Mouse (Mus musculus): ENCODE measurements around the gene Zfp507. TPM values are rescaled to one million over a fixed set of nuclear protein-coding genes. Genes with fewer than 3 reads are reported as not detected.

The Zfp507 gene
- polyA plus RNA-seq, 1 experiment, result 13.9 TPM

GRCm38 (mm10) chr7:35742310-35742709 is 60.5 kb downstream of the Zfp507 start:
- H3K27ac ChIP-seq (ENCODE audit: insufficient read depth, low read length), result no peak overlapping the region
- no peak for TF ChIP-seq CTCF (IDR thresholded peaks at IDR 0.05; ENCODE audit: borderline replicate concordance, insufficient read depth, low read depth, low read length)
- TF ChIP-seq POLR2A (IDR thresholded peaks at IDR 0.05; ENCODE audit: borderline replicate concordance, insufficient read depth, low read length), result no peak
- H3K4me1 ChIP-seq (ENCODE audit: control insufficient read depth, insufficient read depth, low read length), result no peaks in the 10 kb centered on the region
- H3K27me3 ChIP-seq (ENCODE audit: control insufficient read depth, insufficient read depth, low read length), result no peaks in the 10 kb centered on the region
- no peak overlapping the region for H3K4me3 ChIP-seq (replicated peaks; ENCODE audit: insufficient read depth, low read depth, low read length)
- no peak for DNase-seq
- WGBS, result 76% methylated on average over 5 of the region's 5 CpGs

- TF ChIP-seq POLR2A (IDR thresholded peaks at IDR 0.05; ENCODE audit: borderline replicate concordance, insufficient read depth, low read length) (no peak), CTCF (IDR thresholded peaks at IDR 0.05; ENCODE audit: borderline replicate concordance, insufficient read depth, low read depth, low read length) (no peak)
- H3K27me3 ChIP-seq (ENCODE audit: control insufficient read depth, insufficient read depth, low read length), result no peaks in the 10 kb centered on the region
- no peak overlapping the region for H3K27ac ChIP-seq (ENCODE audit: insufficient read depth, low read length)
- 57% methylated on average over 5 of the region's 5 CpGs for WGBS
- H3K4me1 ChIP-seq (ENCODE audit: control insufficient read depth, insufficient read depth, low read length), result no peaks in the 10 kb centered on the region
- DNase-seq, result no peak
- no peak overlapping the region for H3K4me3 ChIP-seq (replicated peaks; ENCODE audit: insufficient read depth, low read depth, low read length)
These were observed 60.9 kb downstream of the Zfp507 start for GRCm38 (mm10) chr7:35741858-35742257.

GRCm38 (mm10) chr7:35740489-35741230 is 62.1 kb downstream of the Zfp507 start:
- Histone ChIP-seq H3K4me3 (replicated peaks; ENCODE audit: insufficient read depth, low read depth, low read length) (no peak overlapping the region), H3K27ac (ENCODE audit: insufficient read depth, low read length) (no peak overlapping the region), H3K4me1 (ENCODE audit: control insufficient read depth, insufficient read depth, low read length) (no peaks in the 10 kb centered on the region), H3K27me3 (ENCODE audit: control insufficient read depth, insufficient read depth, low read length) (no peaks in the 10 kb centered on the region)
- DNase-seq, result peak in 1 of 2 experiments; percentile 20
- peak; percentile 24; the same call in 1 of the 2 replicates for TF ChIP-seq CTCF (IDR thresholded peaks at IDR 0.05; ENCODE audit: borderline replicate concordance, insufficient read depth, low read depth, low read length)
- TF ChIP-seq POLR2A (IDR thresholded peaks at IDR 0.05; ENCODE audit: borderline replicate concordance, insufficient read depth, low read length), result no peak
- WGBS, result 35% methylated on average over 5 of the region's 5 CpGs

- H3K4me3 ChIP-seq (replicated peaks; ENCODE audit: insufficient read depth, low read depth, low read length), result no peak overlapping the region
- TF ChIP-seq POLR2A (IDR thresholded peaks at IDR 0.05; ENCODE audit: borderline replicate concordance, insufficient read depth, low read length), result no peak
- TF ChIP-seq CTCF (IDR thresholded peaks at IDR 0.05; ENCODE audit: borderline replicate concordance, insufficient read depth, low read depth, low read length), result no peak
- H3K27me3 ChIP-seq (ENCODE audit: control insufficient read depth, insufficient read depth, low read length), result no peaks in the 10 kb centered on the region
- H3K4me1 ChIP-seq (ENCODE audit: control insufficient read depth, insufficient read depth, low read length), result no peaks in the 10 kb centered on the region; the same call in 1 of the 2 replicates
- H3K27ac ChIP-seq (ENCODE audit: insufficient read depth, low read length), result no peak overlapping the region
- no peak for DNase-seq
These were observed 63.9 kb downstream of the Zfp507 start for GRCm38 (mm10) chr7:35738871-35739270.

GRCm38 (mm10) chr7:35733313-35734050 is 69.3 kb downstream of the Zfp507 start:
- TF ChIP-seq POLR2A (IDR thresholded peaks at IDR 0.05; ENCODE audit: borderline replicate concordance, insufficient read depth, low read length), result no peak
- no peaks in the 10 kb centered on the region for H3K27me3 ChIP-seq (ENCODE audit: control insufficient read depth, insufficient read depth, low read length)
- no peak overlapping the region for H3K27ac ChIP-seq (ENCODE audit: insufficient read depth, low read length)
- no peaks in the 10 kb centered on the region; the same call in 1 of the 2 replicates for H3K4me1 ChIP-seq (ENCODE audit: control insufficient read depth, insufficient read depth, low read length)
- no peak for DNase-seq
- no peak overlapping the region for H3K4me3 ChIP-seq (replicated peaks; ENCODE audit: insufficient read depth, low read depth, low read length)
- 24% methylated on average over 14 of the region's 14 CpGs for WGBS

- DNase-seq, result no peak
- TF ChIP-seq CTCF (IDR thresholded peaks at IDR 0.05; ENCODE audit: borderline replicate concordance, insufficient read depth, low read depth, low read length) (no peak), POLR2A (IDR thresholded peaks at IDR 0.05; ENCODE audit: borderline replicate concordance, insufficient read depth, low read length) (no peak)
- Histone ChIP-seq H3K27ac (ENCODE audit: insufficient read depth, low read length) (no peak overlapping the region), H3K4me3 (replicated peaks; ENCODE audit: insufficient read depth, low read depth, low read length) (no peak overlapping the region), H3K4me1 (ENCODE audit: control insufficient read depth, insufficient read depth, low read length) (no peaks in the 10 kb centered on the region; the same call in 1 of the 2 replicates), H3K27me3 (ENCODE audit: control insufficient read depth, insufficient read depth, low read length) (no peaks in the 10 kb centered on the region)
- WGBS, result 38% methylated on average over 10 of the region's 10 CpGs
These were observed 70.2 kb downstream of the Zfp507 start for GRCm38 (mm10) chr7:35732585-35733059.

- Histone ChIP-seq H3K4me1 (ENCODE audit: control insufficient read depth, insufficient read depth, low read length) (no peaks in the 10 kb centered on the region; the same call in 1 of the 2 replicates), H3K27ac (ENCODE audit: insufficient read depth, low read length) (no peak overlapping the region), H3K4me3 (replicated peaks; ENCODE audit: insufficient read depth, low read depth, low read length) (no peak overlapping the region), H3K27me3 (ENCODE audit: control insufficient read depth, insufficient read depth, low read length) (no peaks in the 10 kb centered on the region)
- DNase-seq, result no peak
- 87% methylated on average over 9 of the region's 9 CpGs for WGBS
- TF ChIP-seq CTCF (IDR thresholded peaks at IDR 0.05; ENCODE audit: borderline replicate concordance, insufficient read depth, low read depth, low read length) (no peak), POLR2A (IDR thresholded peaks at IDR 0.05; ENCODE audit: borderline replicate concordance, insufficient read depth, low read length) (no peak)
These were observed 73.2 kb downstream of the Zfp507 start for GRCm38 (mm10) chr7:35729621-35730031.
